Mouse (Mus musculus) limb, embryonic 15.5 days (tissue): ENCODE data around the gene Arih2. TPM values are rescaled to one million over a fixed set of nuclear protein-coding genes. Genes with fewer than 3 reads are reported as not detected.

Source experiments
- ATAC-seq: fragments of 200-750 bp; cut with Nextera tagmentation; 2 replicates; pipeline ENCODE4 v1.8.0; 2017; ENCODE audit warnings: low read depth, moderate TSS enrichment; ENCODE audit not compliant: insufficient number of reproducible peaks, low FRiP score, low TSS enrichment
- H3K27ac ChIP-seq: fragments of 300-500 bp; sonication (generic); 2 replicates; pipeline ENCODE4 v1.5.1; 2015; ENCODE audit warnings: moderate library complexity, mild to moderate bottlenecking, inconsistent platforms
- H3K27me3 ChIP-seq: fragments of 300-500 bp; sonication (generic); 2 replicates; pipeline ENCODE4 v1.6.1; 2015; ENCODE audit warnings: inconsistent platforms
- H3K36me3 ChIP-seq: fragments of 300-500 bp; sonication (generic); 2 replicates; pipeline ENCODE4 v1.6.1; 2015; ENCODE audit warnings: inconsistent platforms
- H3K4me1 ChIP-seq: fragments of 300-500 bp; sonication (generic); 2 replicates; pipeline ENCODE4 v1.6.1; 2015; ENCODE audit warnings: inconsistent platforms
- H3K4me2 ChIP-seq: fragments of 300-500 bp; sonication (generic); 2 replicates; pipeline ENCODE4 v1.6.1; 2015; ENCODE audit warnings: mild to moderate bottlenecking, inconsistent platforms
- H3K4me3 ChIP-seq: fragments of 300-500 bp; sonication (generic); 2 replicates; pipeline ENCODE4 v1.5.1; 2015; ENCODE audit warnings: mild to moderate bottlenecking, inconsistent platforms
- H3K9ac ChIP-seq: fragments of 300-500 bp; sonication (generic); 2 replicates; pipeline ENCODE4 v1.6.1; 2015; ENCODE audit warnings: inconsistent platforms
- H3K9me3 ChIP-seq: fragments of 300-500 bp; sonication (generic); 2 replicates; pipeline ENCODE4 v1.6.1; 2016; ENCODE audit warnings: inconsistent platforms
- WGBS: fragments of 180-500 bp; shearing (Covaris S2); methylation state at CpG from one replicate; pipeline ENCODE4 v1.1.7; 2015; 5-methylcytosine and 5-hydroxymethylcytosine counted together
- polyA plus RNA-seq: library from polyadenylated mRNA; unstranded; fragments of >200 nt; fragmentation: Nextera tagmentation; extraction: Ambion mirVana; gene quantifications from 2 replicates; pipeline ENCODE4 v1.2.1, GENCODE M21; 2015

The Arih2 gene
- polyA plus RNA-seq, 1 experiment from 2014 or later = 44.4 TPM

DNA sequence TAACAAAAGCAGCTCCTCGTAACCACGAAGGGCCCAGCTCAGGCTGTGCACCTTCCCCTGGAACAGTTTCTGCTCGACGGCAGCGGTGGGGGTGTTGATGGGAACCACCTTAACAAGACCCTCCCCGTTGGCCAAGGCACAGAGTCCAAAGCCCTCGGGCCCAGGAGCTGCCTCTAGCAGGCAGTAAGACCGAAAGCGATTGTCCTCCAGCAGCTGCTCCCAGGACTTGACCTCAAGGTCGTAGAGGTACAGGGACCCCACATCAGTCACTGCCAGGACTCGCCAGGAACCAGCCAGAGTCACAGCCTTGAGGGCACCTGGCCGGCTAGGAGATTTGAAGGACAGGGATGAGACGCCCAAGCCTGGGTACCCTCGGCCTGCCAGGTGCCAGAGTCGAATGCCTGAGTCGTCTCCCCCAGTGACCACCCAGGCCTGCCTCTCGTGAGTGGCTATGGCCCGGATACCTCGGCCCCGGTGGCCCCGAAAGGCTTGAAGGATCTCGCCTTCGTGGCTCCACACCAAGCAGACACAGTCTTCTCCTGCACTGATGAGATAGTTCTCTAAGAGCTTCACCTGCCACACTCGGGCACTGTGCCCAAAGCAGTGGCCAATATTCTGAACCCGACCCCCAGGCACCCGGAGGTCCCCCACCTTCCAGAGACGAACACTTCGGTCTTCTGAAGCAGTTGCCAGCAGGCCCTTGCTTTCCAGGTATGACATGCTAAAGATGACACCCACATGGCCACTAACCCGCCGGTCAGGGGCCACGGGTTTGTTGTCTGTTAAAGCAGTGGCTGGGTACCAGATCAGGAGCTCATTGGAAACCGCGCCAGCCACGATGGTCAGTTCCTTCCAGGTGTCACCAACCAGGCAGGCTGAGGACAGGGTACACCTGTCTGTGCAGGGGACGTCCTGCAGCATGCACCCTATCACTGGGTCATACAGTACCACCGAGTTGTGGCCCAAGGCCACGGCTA, 73.6 kb downstream of the Arih2 start:
- ATAC-seq = no peak
- H3K4me2 ChIP-seq = no peak overlapping the region
- H3K27ac ChIP-seq = no peak overlapping the region
- WGBS = 86% methylated on average over 37 of the region's 37 CpGs
- H3K27me3 ChIP-seq = no peaks in the 10 kb centered on the region
- H3K9me3 ChIP-seq = no peaks in the 10 kb centered on the region
- H3K4me1 ChIP-seq = peaks cover 53% of the 10 kb centered on the region
- peaks cover 55% of the 10 kb centered on the region for H3K36me3 ChIP-seq
- H3K9ac ChIP-seq = no peak overlapping the region
- H3K4me3 ChIP-seq = no peak overlapping the region

DNA sequence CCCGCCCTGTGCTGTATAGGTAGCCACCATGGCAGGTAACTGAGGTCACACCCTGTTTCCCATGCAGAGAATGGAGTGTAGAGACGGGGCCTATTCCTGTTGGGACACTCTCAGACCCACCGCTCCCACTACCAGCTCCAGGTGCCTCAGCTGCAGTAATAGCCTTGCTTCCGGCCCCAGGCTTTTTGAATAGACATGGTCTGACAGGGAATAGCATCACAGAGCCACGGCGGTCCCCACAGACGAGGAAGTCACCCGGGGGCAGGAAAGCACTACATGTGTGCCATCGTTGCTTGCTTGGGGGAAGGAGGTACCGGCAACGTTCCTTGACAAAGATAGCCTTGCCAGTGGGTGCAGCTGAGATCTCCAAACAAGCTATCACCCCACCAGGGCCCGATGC, 74.3 kb downstream of the Arih2 start:
- Histone ChIP-seq H3K4me1 (peaks cover 60% of the 10 kb centered on the region), H3K27me3 (no peaks in the 10 kb centered on the region), H3K9ac (no peak overlapping the region), H3K27ac (no peak overlapping the region), H3K4me2 (no peak overlapping the region), H3K36me3 (peaks cover 55% of the 10 kb centered on the region), H3K4me3 (no peak overlapping the region), H3K9me3 (no peaks in the 10 kb centered on the region)
- WGBS = 88% methylated on average over 12 of the region's 12 CpGs
- ATAC-seq = no peak

GRCm38 (mm10) chr9:108573774-108574690, 75.2 kb downstream of the Arih2 start:
- no peak overlapping the region for H3K27ac ChIP-seq
- no peaks in the 10 kb centered on the region for H3K27me3 ChIP-seq
- H3K9me3 ChIP-seq = no peaks in the 10 kb centered on the region
- 59% methylated on average over 26 of the region's 26 CpGs for WGBS
- peaks cover 60% of the 10 kb centered on the region for H3K4me1 ChIP-seq
- H3K36me3 ChIP-seq = peaks cover 55% of the 10 kb centered on the region
- ATAC-seq = no peak
- H3K4me3 ChIP-seq = no peak overlapping the region
- H3K9ac ChIP-seq = no peak overlapping the region
- no peak overlapping the region for H3K4me2 ChIP-seq

GRCm38 (mm10) chr9:108572321-108572720, 76.9 kb downstream of the Arih2 start:
- Histone ChIP-seq H3K4me1 (peaks cover 64% of the 10 kb centered on the region), H3K4me3 (no peak overlapping the region), H3K9ac (no peak overlapping the region), H3K27ac (no peak overlapping the region), H3K27me3 (no peaks in the 10 kb centered on the region), H3K36me3 (peaks cover 55% of the 10 kb centered on the region), H3K4me2 (no peak overlapping the region), H3K9me3 (no peaks in the 10 kb centered on the region)
- 83% methylated on average over 10 of the region's 10 CpGs for WGBS
- ATAC-seq = no peak

GRCm38 (mm10) chr9:108571401-108571973, 77.7 kb downstream of the Arih2 start:
- H3K4me3 ChIP-seq = no peak overlapping the region
- no peaks in the 10 kb centered on the region for H3K9me3 ChIP-seq
- no peak overlapping the region for H3K4me2 ChIP-seq
- no peak for ATAC-seq
- peaks cover 55% of the 10 kb centered on the region for H3K36me3 ChIP-seq
- no peak overlapping the region for H3K27ac ChIP-seq
- H3K27me3 ChIP-seq = no peaks in the 10 kb centered on the region
- 90% methylated on average over 16 of the region's 16 CpGs for WGBS
- H3K4me1 ChIP-seq = peaks cover 55% of the 10 kb centered on the region
- no peak overlapping the region for H3K9ac ChIP-seq

DNA sequence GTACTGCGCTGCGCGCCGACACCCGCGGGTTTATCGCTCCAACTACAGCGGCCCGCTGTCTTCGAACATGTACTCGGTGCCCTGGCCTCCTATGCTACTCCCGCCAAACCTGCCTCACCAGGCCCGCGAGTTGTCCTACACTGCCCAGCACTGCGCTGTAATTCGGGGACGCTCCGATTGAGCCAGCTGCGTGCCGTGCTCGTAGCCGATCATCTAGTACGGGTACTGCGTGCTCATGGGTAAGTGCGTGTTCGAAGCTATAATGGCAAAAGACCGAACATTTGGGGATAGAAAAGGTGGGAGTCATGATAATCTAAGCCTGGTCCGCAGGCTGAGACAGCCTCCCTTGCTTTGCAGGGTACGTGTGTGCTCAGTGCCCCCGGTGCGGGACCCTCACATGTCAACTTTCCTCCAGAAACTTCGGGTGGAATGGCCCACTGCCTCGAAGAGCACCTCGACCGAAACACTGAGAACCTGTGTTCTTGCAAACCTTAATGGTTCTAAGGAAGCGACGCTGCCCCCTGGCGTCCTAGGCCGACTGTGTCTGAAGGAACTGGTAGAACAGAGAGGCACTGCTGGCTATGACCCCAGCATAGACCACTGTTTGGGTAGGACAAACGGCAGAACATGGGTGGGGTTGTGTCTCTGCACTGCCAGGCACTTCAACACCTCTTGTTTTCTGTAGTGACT, 78.8 kb downstream of the Arih2 start:
- Histone ChIP-seq H3K9ac (peak overlapping the region; percentile 55), H3K4me2 (peak overlapping the region; percentile 98), H3K27ac (peak overlapping the region; percentile 75), H3K9me3 (no peaks in the 10 kb centered on the region), H3K27me3 (no peaks in the 10 kb centered on the region), H3K4me1 (peaks cover 53% of the 10 kb centered on the region), H3K4me3 (peak overlapping the region; percentile 63), H3K36me3 (peaks cover 52% of the 10 kb centered on the region)
- no peak for ATAC-seq
- WGBS = 1% methylated on average over 40 of the region's 40 CpGs

- WGBS = 6% methylated on average over 42 of the region's 42 CpGs
- Histone ChIP-seq H3K27me3 (no peaks in the 10 kb centered on the region), H3K9ac (peak within 1 kb of the TSS; percentile 55), H3K4me1 (peaks cover 50% of the 10 kb centered on the region), H3K4me2 (peak within 1 kb of the TSS; percentile 98), H3K4me3 (peak within 1 kb of the TSS; percentile 63), H3K9me3 (no peaks in the 10 kb centered on the region), H3K36me3 (peaks cover 52% of the 10 kb centered on the region), H3K27ac (peak within 1 kb of the TSS; percentile 96)
- peak; percentile 55 for ATAC-seq
Observed at GRCm38 (mm10) chr9:108569381-108570206, 79.6 kb downstream of the Arih2 start, which contains the start of gene Dalrd3. Gene Dalrd3 (plus strand): TSS chr9:108569886.

DNA sequence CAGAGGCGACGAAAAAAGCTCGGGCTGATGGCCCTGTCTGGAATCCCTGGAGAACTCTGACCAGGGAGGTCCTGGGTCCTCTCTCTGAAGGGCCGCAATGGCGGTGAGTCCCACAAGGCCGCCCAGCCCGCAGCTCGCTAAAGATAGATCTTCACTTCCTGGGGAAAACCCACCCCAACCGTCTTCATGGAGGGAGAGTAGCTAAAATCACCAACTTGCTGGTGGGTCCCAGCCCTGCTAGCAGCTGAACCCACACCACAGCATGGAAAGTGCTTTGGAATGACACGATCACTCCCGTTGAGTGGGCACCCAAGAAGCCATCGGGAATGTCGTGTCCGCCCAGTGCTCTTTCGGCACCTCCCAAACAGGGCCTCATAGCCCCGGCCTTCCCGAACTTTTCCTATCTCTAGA, 80.7 kb downstream of the Arih2 start:
- 77% methylated on average over 17 of the region's 17 CpGs for WGBS
- H3K9ac ChIP-seq = no peak overlapping the region
- peak overlapping the region; percentile 98 for H3K4me2 ChIP-seq
- H3K36me3 ChIP-seq = peaks cover 52% of the 10 kb centered on the region
- ATAC-seq = no peak
- H3K4me1 ChIP-seq = peaks cover 42% of the 10 kb centered on the region
- peak overlapping the region; percentile 74; the same call in 1 of the 2 replicates for H3K4me3 ChIP-seq
- no peaks in the 10 kb centered on the region for H3K9me3 ChIP-seq
- no peaks in the 10 kb centered on the region for H3K27me3 ChIP-seq
- peak overlapping the region; percentile 96 for H3K27ac ChIP-seq

DNA sequence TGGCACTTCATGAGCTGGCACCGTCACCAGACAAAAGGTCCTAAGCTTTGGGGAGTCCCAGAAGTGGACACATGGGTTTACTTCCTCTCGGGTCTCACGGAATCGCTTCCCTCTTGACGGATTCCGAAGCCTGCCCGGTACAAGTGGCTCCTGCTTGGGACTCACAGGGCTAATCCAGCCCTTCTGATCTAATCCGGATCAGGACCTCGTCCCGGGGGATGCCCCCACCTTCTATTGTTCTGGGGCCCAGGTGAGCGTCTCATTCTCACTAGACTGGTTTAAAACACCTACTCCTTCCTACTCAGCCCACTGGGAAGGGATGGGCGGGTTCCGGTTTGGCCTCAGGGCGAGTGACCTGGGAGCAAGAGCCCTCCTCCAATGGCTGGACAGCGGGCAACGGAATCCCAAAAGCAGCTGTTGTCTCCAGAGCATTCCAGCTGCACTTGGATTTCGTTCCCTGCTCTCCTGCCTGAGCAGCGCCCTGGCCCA, 81.2 kb downstream of the Arih2 start:
- 15% methylated on average over 18 of the region's 18 CpGs for WGBS
- Histone ChIP-seq H3K9me3 (no peaks in the 10 kb centered on the region), H3K9ac (peak overlapping the region; percentile 67), H3K36me3 (peaks cover 51% of the 10 kb centered on the region), H3K27me3 (no peaks in the 10 kb centered on the region), H3K4me1 (peaks cover 42% of the 10 kb centered on the region), H3K27ac (peak overlapping the region; percentile 96), H3K4me2 (peak overlapping the region; percentile 98), H3K4me3 (peak overlapping the region; percentile 74)
- no peak for ATAC-seq
